Mouse (Mus musculus) forebrain, embryonic 13.5 days (tissue): ENCODE measurements around the gene Als2. TPM values are rescaled to one million over a fixed set of nuclear protein-coding genes. Genes with fewer than 3 reads are reported as not detected.

ENCODE experiments used
- ATAC-seq: fragments of 200-750 bp; cut with Nextera tagmentation; 2 replicates; pipeline ENCODE4 v1.8.0; 2017
- H3K27ac ChIP-seq: fragments of 300-500 bp; sonication (generic); 2 replicates; pipeline ENCODE4 v1.5.1; 2015; ENCODE audit warnings: inconsistent platforms, mild to moderate bottlenecking, moderate library complexity
- H3K27me3 ChIP-seq: fragments of 300-500 bp; sonication (generic); 2 replicates; pipeline ENCODE4 v1.6.1; 2015; ENCODE audit warnings: mild to moderate bottlenecking, inconsistent platforms
- H3K36me3 ChIP-seq: fragments of 300-500 bp; sonication (generic); 2 replicates; pipeline ENCODE4 v1.6.1; 2015; ENCODE audit warnings: mild to moderate bottlenecking, inconsistent platforms; ENCODE audit not compliant: poor library complexity, severe bottlenecking
- H3K4me1 ChIP-seq: fragments of 300-500 bp; sonication (generic); 2 replicates; pipeline ENCODE4 v1.6.1; 2015; ENCODE audit warnings: inconsistent platforms
- H3K4me2 ChIP-seq: fragments of 300-500 bp; sonication (generic); 2 replicates; pipeline ENCODE4 v1.6.1; 2015; ENCODE audit warnings: inconsistent platforms, mild to moderate bottlenecking, moderate library complexity
- H3K4me3 ChIP-seq: fragments of 300-500 bp; sonication (generic); 2 replicates; pipeline ENCODE4 v1.5.1; 2015; ENCODE audit warnings: mild to moderate bottlenecking, inconsistent platforms
- H3K9ac ChIP-seq: fragments of 300-500 bp; sonication (generic); 2 replicates; pipeline ENCODE4 v1.6.1; 2015; ENCODE audit warnings: mild to moderate bottlenecking, inconsistent platforms
- H3K9me3 ChIP-seq: fragments of 300-500 bp; sonication (generic); replicated peaks from 2 replicates; pipeline ENCODE4 v1.6.1; 2016; ENCODE audit warnings: inconsistent platforms
- WGBS: fragments of 180-500 bp; shearing (Covaris S2); methylation state at CpG from one replicate; pipeline ENCODE4 v1.1.7; 2015; 5-methylcytosine and 5-hydroxymethylcytosine counted together
- polyA plus RNA-seq: library from polyadenylated mRNA; unstranded; fragments of >200 nt; fragmentation: Nextera tagmentation; extraction: Ambion mirVana; gene quantifications from 2 replicates; pipeline ENCODE4 v1.2.1, GENCODE M21; 2015

Gene Als2
- polyA plus RNA-seq, result 13.2 and 15.9 TPM in 2 replicates

DNA sequence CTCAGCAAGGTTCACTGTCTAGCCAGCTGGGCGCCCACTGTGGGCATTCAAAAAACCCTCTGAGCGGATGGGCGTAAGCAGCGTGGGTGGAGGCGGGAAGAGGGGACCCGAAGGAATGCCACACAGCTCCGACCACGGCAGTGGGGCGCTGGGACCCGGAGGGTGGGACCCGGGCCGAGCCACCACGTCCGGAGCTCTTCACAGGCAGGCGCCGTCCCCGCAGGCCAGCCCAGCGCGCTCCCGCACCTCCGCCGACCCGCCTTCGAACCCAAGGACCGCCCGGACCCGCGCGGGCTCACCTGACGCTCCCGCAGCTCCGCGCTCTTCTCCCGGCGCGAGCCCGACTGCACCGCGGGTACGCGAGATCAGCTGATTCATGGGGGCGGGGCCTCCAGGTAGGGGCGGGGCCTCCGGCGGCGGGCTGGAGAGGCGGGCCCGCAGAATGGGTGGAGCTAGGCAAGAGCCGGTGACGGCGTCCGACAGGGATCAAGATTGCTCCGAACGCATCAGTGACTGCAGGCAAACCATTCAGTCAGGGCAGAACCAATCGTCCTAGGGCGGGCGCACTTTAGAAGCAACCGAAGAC lies at the start of gene Als2:
TSS of gene Als2 (minus strand) at position 376 of the 586 bp plus-strand sequence.
- WGBS, result under 1% methylated on average over 41 of the region's 58 CpGs
- H3K27me3 ChIP-seq, result no peaks in the 10 kb centered on the region
- peaks cover 4% of the 10 kb centered on the region; the same call in 1 of the 2 replicates for H3K4me1 ChIP-seq
- ATAC-seq, result peak; percentile 98
- peak within 1 kb of the TSS; percentile 78 for H3K4me3 ChIP-seq
- H3K9me3 ChIP-seq, result 0 out of 2 replicates have a peak, but pooled peaks cover 4% of the 10 kb centered on the region
- peak within 1 kb of the TSS; percentile 80 for H3K9ac ChIP-seq
- H3K27ac ChIP-seq, result 0 out of 2 replicates have a peak within 1 kb of the TSS, but pooled peaks have one; percentile 8
- no peaks in the 10 kb centered on the region for H3K36me3 ChIP-seq
- peak within 1 kb of the TSS; percentile 69 for H3K4me2 ChIP-seq

GRCm38 (mm10) chr1:59286316-59286850 lies 49.4 kb upstream of the Als2 start:
- no peaks in the 10 kb centered on the region for H3K9me3 ChIP-seq
- H3K36me3 ChIP-seq, result no peaks in the 10 kb centered on the region
- H3K4me1 ChIP-seq, result no peaks in the 10 kb centered on the region
- ATAC-seq, result no peak
- H3K9ac ChIP-seq, result no peak overlapping the region
- H3K27me3 ChIP-seq, result no peaks in the 10 kb centered on the region
- H3K4me2 ChIP-seq, result no peak overlapping the region
- WGBS, result 77% methylated on average over 13 of the region's 13 CpGs
- no peak overlapping the region for H3K27ac ChIP-seq
- no peak overlapping the region for H3K4me3 ChIP-seq

DNA sequence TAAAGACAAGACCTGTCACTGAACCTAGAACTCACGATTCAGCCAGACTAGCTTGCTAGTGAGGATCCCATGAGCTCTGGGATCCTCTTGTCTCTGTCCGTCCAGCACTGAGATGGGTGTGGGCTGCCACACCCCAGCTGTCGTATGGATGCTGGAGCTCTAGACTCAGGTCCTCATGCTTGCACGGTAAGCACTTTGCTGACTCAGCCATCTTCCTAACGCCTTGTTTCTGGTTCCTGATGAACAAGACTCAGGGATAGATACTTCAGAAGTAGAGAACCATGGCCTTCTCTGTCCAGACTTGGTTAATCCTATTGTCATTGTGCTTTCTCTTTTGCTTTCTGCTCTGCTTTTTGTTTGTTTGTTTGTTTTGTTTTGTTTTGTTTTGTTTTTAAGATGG lies 48.8 kb upstream of the Als2 start:
- H3K9ac ChIP-seq, result no peak overlapping the region
- H3K27me3 ChIP-seq, result no peaks in the 10 kb centered on the region
- H3K4me2 ChIP-seq, result no peak overlapping the region
- no peak for ATAC-seq
- H3K36me3 ChIP-seq, result no peaks in the 10 kb centered on the region
- H3K9me3 ChIP-seq, result no peaks in the 10 kb centered on the region
- H3K4me1 ChIP-seq, result no peaks in the 10 kb centered on the region
- 94% methylated on average over 5 of the region's 5 CpGs for WGBS
- no peak overlapping the region for H3K27ac ChIP-seq
- no peak overlapping the region for H3K4me3 ChIP-seq

- ATAC-seq, result no peak
- Histone ChIP-seq H3K4me1 (no peaks in the 10 kb centered on the region), H3K9ac (no peak overlapping the region), H3K4me3 (no peak overlapping the region), H3K27ac (no peak overlapping the region), H3K9me3 (no peaks in the 10 kb centered on the region), H3K4me2 (no peak overlapping the region), H3K27me3 (0 out of 2 replicates have a peak, but pooled peaks cover 2% of the 10 kb centered on the region), H3K36me3 (no peaks in the 10 kb centered on the region)
- 38% methylated on average over 3 of the region's 3 CpGs for WGBS
These were observed 35.2 kb upstream of the Als2 start for GRCm38 (mm10) chr1:59272189-59272588.

GRCm38 (mm10) chr1:59269951-59270689 lies 33.1 kb upstream of the Als2 start:
- 53% methylated on average over 20 of the region's 20 CpGs for WGBS
- no peak overlapping the region for H3K27ac ChIP-seq
- no peak overlapping the region for H3K4me2 ChIP-seq
- no peaks in the 10 kb centered on the region for H3K9me3 ChIP-seq
- H3K4me3 ChIP-seq, result no peak overlapping the region
- 0 out of 2 replicates have a peak, but pooled peaks have one; percentile 27 for ATAC-seq
- H3K27me3 ChIP-seq, result no peaks in the 10 kb centered on the region
- no peaks in the 10 kb centered on the region for H3K4me1 ChIP-seq
- H3K36me3 ChIP-seq, result no peaks in the 10 kb centered on the region
- H3K9ac ChIP-seq, result no peak overlapping the region

GRCm38 (mm10) chr1:59269466-59269865 lies 32.4 kb upstream of the Als2 start:
- Histone ChIP-seq H3K4me3 (no peak overlapping the region), H3K36me3 (no peaks in the 10 kb centered on the region), H3K9ac (no peak overlapping the region), H3K27ac (no peak overlapping the region), H3K4me1 (no peaks in the 10 kb centered on the region), H3K27me3 (no peaks in the 10 kb centered on the region), H3K4me2 (no peak overlapping the region), H3K9me3 (no peaks in the 10 kb centered on the region)
- ATAC-seq, result no peak
- WGBS, result 89% methylated on average over 6 of the region's 6 CpGs

GRCm38 (mm10) chr1:59268931-59269330 lies 31.9 kb upstream of the Als2 start:
- Histone ChIP-seq H3K4me1 (no peaks in the 10 kb centered on the region), H3K27me3 (no peaks in the 10 kb centered on the region), H3K4me2 (no peak overlapping the region), H3K27ac (no peak overlapping the region), H3K36me3 (no peaks in the 10 kb centered on the region), H3K9ac (no peak overlapping the region), H3K9me3 (no peaks in the 10 kb centered on the region), H3K4me3 (no peak overlapping the region)
- no peak for ATAC-seq
- 68% methylated on average over 8 of the region's 8 CpGs for WGBS

DNA sequence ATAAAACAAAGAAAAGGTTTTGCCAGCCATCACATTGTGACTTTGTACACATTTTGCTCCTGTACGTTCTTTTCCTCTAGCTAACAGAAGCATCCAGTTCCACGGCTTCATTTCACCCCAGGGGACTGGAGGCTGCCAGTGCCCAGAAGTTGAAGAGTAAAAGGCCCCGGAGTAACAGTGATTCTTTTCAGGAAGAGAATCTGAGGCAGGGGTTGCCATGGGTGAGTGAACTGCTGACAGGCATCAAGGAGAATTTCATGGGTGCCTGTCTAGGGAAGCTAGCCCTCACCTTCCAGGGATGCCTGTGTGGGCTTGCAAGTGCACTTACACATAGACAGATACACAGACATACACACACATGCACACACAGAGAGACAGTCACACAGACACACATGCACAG lies 20.7 kb upstream of the Als2 start:
- H3K27me3 ChIP-seq, result 0 out of 2 replicates have a peak, but pooled peaks cover 8% of the 10 kb centered on the region
- H3K9me3 ChIP-seq, result no peaks in the 10 kb centered on the region
- H3K27ac ChIP-seq, result no peak overlapping the region
- 22% methylated on average over 3 of the region's 3 CpGs for WGBS
- no peak overlapping the region for H3K9ac ChIP-seq
- no peak overlapping the region for H3K4me3 ChIP-seq
- peaks cover 3% of the 10 kb centered on the region for H3K4me1 ChIP-seq
- ATAC-seq, result no peak
- no peak overlapping the region for H3K4me2 ChIP-seq
- no peaks in the 10 kb centered on the region for H3K36me3 ChIP-seq

DNA sequence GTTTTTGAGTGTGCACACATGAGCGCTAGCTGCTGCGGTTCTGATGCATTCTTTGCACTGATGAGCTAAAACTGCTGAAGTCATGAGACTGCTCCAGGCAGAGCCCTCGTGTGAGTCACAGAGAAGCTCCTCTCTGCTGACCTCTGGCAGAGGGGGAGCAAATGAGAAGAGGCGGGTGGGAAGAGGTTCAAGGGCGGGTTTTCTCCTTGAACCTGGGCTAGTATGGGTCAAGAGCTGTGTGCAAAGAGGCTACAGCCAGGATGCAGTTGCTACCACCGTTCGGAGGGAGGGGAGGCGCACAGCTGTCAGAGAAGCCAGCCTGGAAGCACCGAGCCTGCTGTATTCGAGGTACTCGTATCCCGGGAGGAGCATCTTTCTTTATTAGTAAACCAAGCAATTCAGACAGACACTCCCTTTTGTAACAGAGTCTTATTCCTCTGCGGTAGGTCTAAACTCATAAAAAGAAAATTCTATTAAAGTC lies 19.8 kb upstream of the Als2 start, which contains the start of gene Cdk15:
TSS of gene Cdk15 (plus strand) at position 156 of the 481 bp plus-strand sequence.
- Histone ChIP-seq H3K27ac (no peak within 1 kb of the TSS), H3K4me1 (peaks cover 3% of the 10 kb centered on the region), H3K4me3 (no peak within 1 kb of the TSS), H3K27me3 (0 out of 2 replicates have a peak, but pooled peaks cover 8% of the 10 kb centered on the region), H3K9me3 (no peaks in the 10 kb centered on the region), H3K9ac (no peak within 1 kb of the TSS), H3K36me3 (no peaks in the 10 kb centered on the region), H3K4me2 (no peak within 1 kb of the TSS)
- 24% methylated on average over 13 of the region's 13 CpGs for WGBS
- ATAC-seq, result no peak

GRCm38 (mm10) chr1:59253301-59253909 lies 16.4 kb upstream of the Als2 start:
- WGBS, result under 1% methylated on average over 13 of the region's 18 CpGs
- Histone ChIP-seq H3K4me1 (peaks cover 3% of the 10 kb centered on the region), H3K27ac (no peak overlapping the region), H3K4me2 (peak overlapping the region; percentile 57), H3K27me3 (0 out of 2 replicates have a peak, but pooled peaks cover 8% of the 10 kb centered on the region), H3K9ac (peak overlapping the region; percentile 46), H3K4me3 (peak overlapping the region; percentile 23), H3K9me3 (no peaks in the 10 kb centered on the region), H3K36me3 (no peaks in the 10 kb centered on the region)
- ATAC-seq, result no peak

DNA sequence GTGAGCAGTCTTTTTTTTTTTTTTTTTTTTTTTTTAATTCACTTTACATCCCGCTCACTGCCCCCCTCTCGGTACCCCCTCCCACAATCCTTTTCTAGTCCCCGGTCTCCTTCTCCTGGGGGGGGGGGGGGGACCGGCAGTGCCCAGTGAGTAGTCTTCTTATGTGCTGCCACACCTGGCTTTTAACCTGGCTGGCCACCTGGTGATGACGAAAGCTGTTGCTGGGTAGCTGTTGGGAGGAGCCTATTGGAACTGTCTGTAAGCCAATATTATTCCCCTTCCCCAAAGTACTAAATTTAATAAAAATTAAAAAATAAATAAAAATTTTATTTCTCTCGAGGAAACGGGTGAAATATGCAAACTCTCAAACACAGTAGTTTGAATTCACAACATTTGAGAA lies 15.7 kb upstream of the Als2 start:
- Histone ChIP-seq H3K9me3 (no peaks in the 10 kb centered on the region), H3K36me3 (no peaks in the 10 kb centered on the region), H3K27ac (no peak overlapping the region), H3K4me2 (peak overlapping the region; percentile 57), H3K27me3 (0 out of 2 replicates have a peak, but pooled peaks cover 8% of the 10 kb centered on the region), H3K4me1 (peaks cover 3% of the 10 kb centered on the region), H3K9ac (no peak overlapping the region), H3K4me3 (no peak overlapping the region)
- ATAC-seq, result no peak
- 13% methylated on average over 4 of the region's 7 CpGs for WGBS

- Histone ChIP-seq H3K4me3 (no peak overlapping the region), H3K4me2 (no peak overlapping the region), H3K36me3 (no peaks in the 10 kb centered on the region), H3K27ac (no peak overlapping the region), H3K27me3 (no peaks in the 10 kb centered on the region), H3K4me1 (no peaks in the 10 kb centered on the region), H3K9ac (no peak overlapping the region), H3K9me3 (no peaks in the 10 kb centered on the region)
- WGBS, result 4% methylated on average over 9 of the region's 9 CpGs
- 0 out of 2 replicates have a peak, but pooled peaks have one; percentile 24 for ATAC-seq
These were observed 10.6 kb upstream of the Als2 start for GRCm38 (mm10) chr1:59247602-59248001.
